Mouse (Mus musculus): Measurements from ENCODE around the gene B3gat3. TPM values are rescaled to one million over a fixed set of nuclear protein-coding genes. Genes with fewer than 3 reads are reported as not detected.
"Not testable (repeated sequence)": the region's sequence is repeated elsewhere in the genome, so short reads cannot be mapped to it uniquely, and the experiment has no call there.

B3gat3 gene
- 26.7 and 28.9 TPM in 2 replicates for polyA plus RNA-seq (2011; ENCODE audit: insufficient read length, low read depth, missing spikeins)

GRCm38 (mm10) chr19:8920073-8920736 lies at the start of gene B3gat3:
TSS of gene B3gat3 (plus strand) at chr19:8920374.
- TF ChIP-seq CTCF (IDR thresholded peaks at IDR 0.05; ENCODE audit: borderline replicate concordance, insufficient read depth, low read length) (no peak), POLR2A (IDR thresholded peaks at IDR 0.05; ENCODE audit: low read depth, low read length) (peak; percentile 93)
- H3K4me3 ChIP-seq (ENCODE audit: insufficient read depth, low read length) = peak within 1 kb of the TSS; percentile 99
- 0 out of 2 replicates have a peak, but pooled peaks cover 4% of the 10 kb centered on the region for H3K4me1 ChIP-seq (ENCODE audit: control insufficient read depth, insufficient read depth, low read length)
- H3K27ac ChIP-seq (ENCODE audit: insufficient read depth, low read length) = peak within 1 kb of the TSS; percentile 79

- not testable (repeated sequence) for H3K27ac ChIP-seq (ENCODE audit: insufficient read depth, low read length); H3K4me3 ChIP-seq (ENCODE audit: insufficient read depth, low read length); H3K4me1 ChIP-seq (ENCODE audit: control insufficient read depth, insufficient read depth, low read length)
Observed at GRCm38 (mm10) chr19:8870381-8870780, 49.8 kb upstream of the B3gat3 start.

DNA sequence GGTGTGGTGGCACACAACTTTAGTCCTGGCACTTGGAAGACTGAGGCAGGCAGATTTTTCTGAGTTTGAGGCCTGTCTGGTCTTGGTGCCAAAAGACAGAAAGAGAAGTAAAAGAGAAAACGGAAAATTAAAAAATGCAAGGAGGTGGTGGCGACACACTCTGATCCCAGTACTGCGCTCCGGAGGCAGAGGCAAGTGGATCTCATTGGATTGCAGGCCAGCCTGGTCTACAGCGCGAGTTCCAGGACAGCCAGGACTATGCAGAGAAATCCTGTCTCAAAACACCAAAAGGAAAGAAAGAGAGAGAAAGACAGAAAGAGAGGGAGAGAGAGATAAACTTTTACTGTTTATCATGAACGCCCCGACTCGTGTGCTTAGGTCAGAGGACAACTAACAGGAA lies 49.3 kb upstream of the B3gat3 start:
- Histone ChIP-seq H3K4me3 (ENCODE audit: insufficient read depth, low read length) (peak overlapping the region; percentile 54), H3K4me1 (ENCODE audit: control insufficient read depth, insufficient read depth, low read length) (no peaks in the 10 kb centered on the region), H3K27ac (ENCODE audit: insufficient read depth, low read length) (no peak overlapping the region)
- TF ChIP-seq CTCF (IDR thresholded peaks at IDR 0.05; ENCODE audit: borderline replicate concordance, insufficient read depth, low read length) (no peak), POLR2A (IDR thresholded peaks at IDR 0.05; ENCODE audit: low read depth, low read length) (no peak)

DNA sequence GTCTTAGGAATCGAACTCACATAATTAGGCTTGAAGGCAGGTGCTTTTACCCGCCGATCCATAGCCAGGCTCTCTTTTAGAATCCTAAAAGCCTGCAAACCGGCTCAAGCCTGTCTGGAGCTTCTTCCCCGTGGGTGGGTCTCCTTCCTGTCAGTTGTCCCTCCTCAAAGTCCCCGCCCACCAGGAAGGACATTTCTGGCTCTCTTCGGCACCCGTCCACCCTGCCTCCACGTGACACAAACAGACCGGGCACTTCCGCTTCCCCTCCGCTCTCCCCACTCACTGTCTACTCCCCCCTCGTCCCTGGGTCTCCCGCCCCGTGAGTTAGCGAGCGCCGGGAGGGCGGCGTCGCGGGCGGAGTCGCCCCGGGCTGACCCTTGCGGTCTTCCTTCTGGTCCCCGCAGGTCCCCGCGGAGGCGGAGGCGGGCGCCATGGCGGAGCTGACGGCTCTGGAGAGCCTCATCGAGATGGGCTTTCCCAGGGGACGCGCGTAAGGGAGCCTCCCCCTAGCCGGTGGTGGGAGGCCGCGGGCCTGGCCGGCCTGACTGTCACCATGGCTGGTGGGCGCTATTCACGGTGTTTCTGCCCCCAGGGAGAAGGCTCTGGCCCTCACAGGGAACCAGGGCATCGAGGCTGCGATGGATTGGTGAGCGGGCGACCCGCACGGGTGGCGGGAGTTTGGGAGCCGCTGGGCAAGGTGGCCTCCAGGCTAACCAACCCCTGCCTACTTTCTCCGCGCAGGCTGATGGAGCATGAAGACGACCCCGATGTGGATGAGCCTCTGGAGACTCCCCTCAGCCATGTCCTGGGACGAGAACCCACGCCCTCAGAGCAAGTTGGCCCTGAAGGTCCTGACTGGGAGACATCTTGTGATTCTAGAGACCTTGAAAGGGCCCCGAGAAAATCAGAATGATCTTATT lies 48.6 kb upstream of the B3gat3 start, which contains the start of gene Ubxn1:
Gene Ubxn1, plus strand, starts transcription at position 230 of the 920 bp plus-strand sequence.
- Histone ChIP-seq H3K27ac (ENCODE audit: insufficient read depth, low read length) (peak within 1 kb of the TSS; percentile 69), H3K4me3 (ENCODE audit: insufficient read depth, low read length) (peak within 1 kb of the TSS; percentile 83), H3K4me1 (ENCODE audit: control insufficient read depth, insufficient read depth, low read length) (no peaks in the 10 kb centered on the region)
- TF ChIP-seq POLR2A (IDR thresholded peaks at IDR 0.05; ENCODE audit: low read depth, low read length) (peak; percentile 62), CTCF (IDR thresholded peaks at IDR 0.05; ENCODE audit: borderline replicate concordance, insufficient read depth, low read length) (no peak)

GRCm38 (mm10) chr19:8872266-8872840 lies 47.8 kb upstream of the B3gat3 start:
- no peaks in the 10 kb centered on the region for H3K4me1 ChIP-seq (ENCODE audit: control insufficient read depth, insufficient read depth, low read length)
- TF ChIP-seq POLR2A (IDR thresholded peaks at IDR 0.05; ENCODE audit: low read depth, low read length) = no peak
- TF ChIP-seq CTCF (IDR thresholded peaks at IDR 0.05; ENCODE audit: borderline replicate concordance, insufficient read depth, low read length) = no peak
- peak overlapping the region; percentile 69 for H3K27ac ChIP-seq (ENCODE audit: insufficient read depth, low read length)
- peak overlapping the region; percentile 83 for H3K4me3 ChIP-seq (ENCODE audit: insufficient read depth, low read length)

- H3K4me3 ChIP-seq (ENCODE audit: insufficient read depth, low read length) = no peak overlapping the region
- H3K27ac ChIP-seq (ENCODE audit: insufficient read depth, low read length) = no peak overlapping the region
- H3K4me1 ChIP-seq (ENCODE audit: control insufficient read depth, insufficient read depth, low read length) = no peaks in the 10 kb centered on the region
- TF ChIP-seq POLR2A (IDR thresholded peaks at IDR 0.05; ENCODE audit: low read depth, low read length) (no peak), CTCF (IDR thresholded peaks at IDR 0.05; ENCODE audit: borderline replicate concordance, insufficient read depth, low read length) (no peak)
Observed at GRCm38 (mm10) chr19:8875031-8875430, 45.1 kb upstream of the B3gat3 start.

- Histone ChIP-seq H3K4me3 (ENCODE audit: insufficient read depth, low read length) (peak within 1 kb of the TSS; percentile 70), H3K27ac (ENCODE audit: insufficient read depth, low read length) (peak within 1 kb of the TSS; percentile 47), H3K4me1 (ENCODE audit: control insufficient read depth, insufficient read depth, low read length) (no peaks in the 10 kb centered on the region)
- TF ChIP-seq CTCF (IDR thresholded peaks at IDR 0.05; ENCODE audit: borderline replicate concordance, insufficient read depth, low read length) = no peak
- TF ChIP-seq POLR2A (IDR thresholded peaks at IDR 0.05; ENCODE audit: low read depth, low read length) = peak; percentile 86
Observed at GRCm38 (mm10) chr19:8880311-8881033, 39.7 kb upstream of the B3gat3 start, which contains the start of gene Uqcc3. TSS of gene Uqcc3 (minus strand) at chr19:8880923.

DNA sequence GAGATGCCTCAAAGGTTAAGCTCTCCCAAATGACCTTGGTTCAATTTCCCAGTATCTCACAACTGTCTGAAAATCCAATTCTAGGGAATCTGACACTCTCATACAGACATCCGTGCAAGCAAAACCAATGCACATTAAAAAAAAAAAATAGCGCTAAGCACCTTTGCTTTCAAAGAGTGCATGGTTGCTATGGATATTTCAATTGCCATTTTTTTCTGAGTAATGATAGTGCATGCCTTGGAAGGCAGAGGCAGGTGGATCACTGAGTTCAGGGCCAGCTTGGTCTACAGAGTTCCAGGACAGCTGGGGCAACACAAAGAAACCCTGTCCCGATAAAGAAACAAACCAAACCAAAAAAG lies 39.2 kb upstream of the B3gat3 start:
- Histone ChIP-seq H3K27ac (ENCODE audit: insufficient read depth, low read length) (no peak overlapping the region), H3K4me3 (ENCODE audit: insufficient read depth, low read length) (peak overlapping the region; percentile 70; the same call in 1 of the 2 replicates), H3K4me1 (ENCODE audit: control insufficient read depth, insufficient read depth, low read length) (no peaks in the 10 kb centered on the region)
- no peak for TF ChIP-seq CTCF (IDR thresholded peaks at IDR 0.05; ENCODE audit: borderline replicate concordance, insufficient read depth, low read length)
- TF ChIP-seq POLR2A (IDR thresholded peaks at IDR 0.05; ENCODE audit: low read depth, low read length) = no peak

DNA sequence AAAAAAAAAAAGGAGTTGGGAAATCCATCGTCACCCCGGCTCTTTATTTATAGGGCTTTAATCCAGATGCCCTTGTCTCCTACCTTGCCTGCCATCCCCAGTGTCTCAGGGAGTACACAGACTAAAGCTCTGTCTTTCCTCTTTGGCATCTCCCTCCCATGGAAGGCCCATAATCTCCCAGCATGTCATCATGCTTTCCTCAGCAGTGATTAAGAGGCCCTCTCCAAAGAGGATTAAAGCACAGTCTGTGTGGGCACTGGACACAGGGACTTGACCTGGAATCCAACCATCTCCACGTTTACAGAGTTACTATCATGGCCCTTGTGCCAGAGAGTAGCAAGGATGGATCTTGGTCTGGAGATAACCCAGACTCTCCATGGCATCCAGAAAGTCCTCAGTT lies 36.6 kb upstream of the B3gat3 start, which contains the start of the genes Lbhd1 and Gm49403:
Gene Lbhd1, plus strand, starts transcription at position 117 of the 400 bp plus-strand sequence.
Gene Gm49403, plus strand, starts transcription at position 315 of the 400 bp plus-strand sequence.
- TF ChIP-seq CTCF (IDR thresholded peaks at IDR 0.05; ENCODE audit: borderline replicate concordance, insufficient read depth, low read length) (no peak), POLR2A (IDR thresholded peaks at IDR 0.05; ENCODE audit: low read depth, low read length) (no peak)
- Histone ChIP-seq H3K4me3 (ENCODE audit: insufficient read depth, low read length) (no peak within 1 kb of the TSS), H3K4me1 (ENCODE audit: control insufficient read depth, insufficient read depth, low read length) (no peaks in the 10 kb centered on the region), H3K27ac (ENCODE audit: insufficient read depth, low read length) (no peak within 1 kb of the TSS)

Data from embryonic fibroblast, embryonic 13.5 days (primary cell).